Mouse (Mus musculus) CH12.LX (cell line): Measurements from ENCODE around the gene Gm128. TPM values are rescaled to one million over a fixed set of nuclear protein-coding genes. Genes with fewer than 3 reads are reported as not detected.

Source experiments
- DNase-seq: peaks from one replicate; pipeline ENCODE4 v3.0.0-alpha.2; 2013; ENCODE audit errors: extremely low read depth
- H3K27ac ChIP-seq: 2 replicates; pipeline ENCODE4 v1.5.1; 2012; ENCODE audit warnings: low read depth, mild to moderate bottlenecking, control low read depth, moderate library complexity; ENCODE audit not compliant: insufficient read depth
- H3K27me3 ChIP-seq: replicated peaks from 2 replicates; pipeline ENCODE3; 2012; ENCODE audit warnings: inconsistent platforms
- H3K36me3 ChIP-seq, 2 experiments: replicated peaks in 1 of 2; 2 replicates each; pipeline versions ENCODE3 to v1.6.1; 2012; ENCODE audit warnings: inconsistent platforms in 1 of 2, low read length in 1 of 2, mild to moderate bottlenecking in 1 of 2, mixed read lengths in 1 of 2, moderate library complexity in 1 of 2; ENCODE audit not compliant: control insufficient read depth in 1 of 2, insufficient read depth in 1 of 2
- H3K4me1 ChIP-seq, 2 experiments: 2 replicates each; pipeline ENCODE4 v1.6.1; 2012; ENCODE audit warnings: inconsistent platforms in 1 of 2, moderate library complexity in 1 of 2; ENCODE audit not compliant: insufficient read depth in 2 of 2, control insufficient read depth in 1 of 2
- H3K4me2 ChIP-seq: 2 replicates; pipeline ENCODE4 v1.6.1; 2012; ENCODE audit warnings: low read depth, mild to moderate bottlenecking, control low read depth; ENCODE audit not compliant: poor library complexity, insufficient read depth, severe bottlenecking
- H3K4me3 ChIP-seq, 3 experiments: fragments of 150-350 bp in 1 of 3; sonication (generic) in 1 of 3; replicated peaks in 1 of 3; 2 replicates each; pipeline versions ENCODE3 to v1.5.1; 2011 to 2012; ENCODE audit warnings: low read depth in 2 of 3, low read length in 2 of 3, mild to moderate bottlenecking in 2 of 3, moderate library complexity in 2 of 3, control low read depth in 1 of 3, improper control_type of control experiment in 1 of 3, inconsistent platforms in 1 of 3, mixed read lengths in 1 of 3; ENCODE audit not compliant: poor library complexity in 1 of 3
- H3K79me2 ChIP-seq: replicated peaks from 2 replicates; pipeline ENCODE4 v1.6.1; 2012; ENCODE audit warnings: mild to moderate bottlenecking, moderate library complexity; ENCODE audit not compliant: control insufficient read depth, poor library complexity, insufficient read depth, severe bottlenecking; ENCODE audit errors: extremely low read depth
- H3K9ac ChIP-seq: 2 replicates; pipeline ENCODE4 v1.6.1; 2012; ENCODE audit warnings: low read depth, mild to moderate bottlenecking, control low read depth, moderate library complexity; ENCODE audit not compliant: insufficient read depth
- H3K9me3 ChIP-seq: replicated peaks from 2 replicates; pipeline ENCODE3; 2012; ENCODE audit warnings: low read length, inconsistent platforms, mixed read lengths
- CHD2 ChIP-seq: IDR thresholded peaks from 2 replicates; pipeline ENCODE4 v1.6.1; 2011; ENCODE audit warnings: low read length, improper control_type of control experiment
- E2F4 ChIP-seq: IDR thresholded peaks from 2 replicates; pipeline ENCODE4 v1.6.1; 2011; ENCODE audit warnings: low read depth, low read length, improper control_type of control experiment; ENCODE audit not compliant: insufficient replicate concordance
- EP300 ChIP-seq: IDR thresholded peaks from 2 replicates; pipeline ENCODE4 v1.6.1; 2011; ENCODE audit warnings: low read length, improper control_type of control experiment
- ETS1 ChIP-seq: conservative IDR thresholded peaks from 2 replicates; pipeline ENCODE4 v1.6.1; 2012; ENCODE audit warnings: low read depth, mild to moderate bottlenecking, inconsistent platforms, low read length, improper control_type of control experiment, moderate library complexity
- GABPA ChIP-seq: IDR thresholded peaks from 2 replicates; pipeline ENCODE4 v1.6.1; 2012; ENCODE audit warnings: low read depth, low read length, improper control_type of control experiment, inconsistent platforms; ENCODE audit not compliant: insufficient replicate concordance
- HCFC1 ChIP-seq: IDR thresholded peaks from 2 replicates; pipeline ENCODE4 v1.6.1; 2012; ENCODE audit warnings: low read depth, mild to moderate bottlenecking, inconsistent platforms, low read length, improper control_type of control experiment
- JUN ChIP-seq: IDR thresholded peaks from 2 replicates; pipeline ENCODE4 v1.6.1; 2011; ENCODE audit warnings: low read depth, mild to moderate bottlenecking, low read length, improper control_type of control experiment, moderate library complexity; ENCODE audit not compliant: insufficient read depth
- MAX ChIP-seq: IDR thresholded peaks from 2 replicates; pipeline ENCODE4 v1.6.1; 2011; ENCODE audit warnings: low read length, improper control_type of control experiment
- MXI1 ChIP-seq: IDR thresholded peaks from 2 replicates; pipeline ENCODE4 v1.6.1; 2011; ENCODE audit warnings: mild to moderate bottlenecking, low read depth, low read length, improper control_type of control experiment
- NELFE ChIP-seq: IDR thresholded peaks from 2 replicates; pipeline ENCODE4 v1.6.1; 2011; ENCODE audit warnings: low read depth, low read length, improper control_type of control experiment
- POLR2A ChIP-seq: IDR thresholded peaks from 2 replicates; pipeline ENCODE4 v1.6.1; 2011; ENCODE audit warnings: low read depth, mild to moderate bottlenecking, improper control_type of control experiment, low read length
- SIN3A ChIP-seq: IDR thresholded peaks from 2 replicates; pipeline ENCODE4 v1.6.1; 2012; ENCODE audit warnings: low read length, improper control_type of control experiment, inconsistent platforms
- TCF12 ChIP-seq: IDR thresholded peaks from 2 replicates; pipeline ENCODE4 v1.6.1; 2014; ENCODE audit warnings: low read depth, mild to moderate bottlenecking, inconsistent platforms, low read length, improper control_type of control experiment
- USF1 ChIP-seq: IDR thresholded peaks from 2 replicates; pipeline ENCODE4 v1.6.1; 2014; ENCODE audit warnings: low read depth, mild to moderate bottlenecking, inconsistent platforms, low read length, improper control_type of control experiment
- USF2 ChIP-seq: conservative IDR thresholded peaks from 2 replicates; pipeline ENCODE4 v1.6.1; 2011; ENCODE audit warnings: low read depth, low read length, improper control_type of control experiment
- ZMIZ1 ChIP-seq: IDR thresholded peaks from 2 replicates; pipeline ENCODE4 v1.6.1; 2012; ENCODE audit warnings: low read depth, mild to moderate bottlenecking, inconsistent platforms, low read length, improper control_type of control experiment
- ZNF384 ChIP-seq: IDR thresholded peaks from 2 replicates; pipeline ENCODE4 v1.6.1; 2012; ENCODE audit warnings: low read depth, low read length, improper control_type of control experiment, inconsistent platforms
- dilution Hi-C: fragments of 300-500 bp; cut with MboI; formaldehyde crosslinking; loops from 2 replicates; pipeline ENCODE4 v1.14.3; 2020; ENCODE audit warnings: low sequenced_read_pairs; ENCODE audit not compliant: extremely low pct_unique_long_range_greater_than_20kb, extremely low pct_ligation_motif_present
- in situ Hi-C: fragments of 300-500 bp; cut with MboI; formaldehyde crosslinking; loops from 3 replicates; pipeline ENCODE4 v1.14.3; 2019; ENCODE audit warnings: low sequenced_read_pairs, low pct_ligation_motif_present, low pct_unique_long_range_greater_than_20kb, mixed read lengths
- polyA plus RNA-seq: library from polyadenylated mRNA; unstranded; fragments of >175 nt; gene quantifications from 2 replicates; pipeline ENCODE4 v1.2.1, GENCODE M21; 2012; ENCODE audit warnings: low read depth; ENCODE audit not compliant: insufficient read length
- total RNA-seq, 2 experiments: library from RNA; depleted of rRNA; stranded (reverse); fragments of 300-350 nt in 1 of 2; fragments of >200 nt in 1 of 2; gene quantifications; 2 replicates each; pipeline ENCODE4 v1.2.3; 2012 to 2014

The Gm128 gene
- total and polyA plus RNA-seq, 3 experiments = not detected

DNA sequence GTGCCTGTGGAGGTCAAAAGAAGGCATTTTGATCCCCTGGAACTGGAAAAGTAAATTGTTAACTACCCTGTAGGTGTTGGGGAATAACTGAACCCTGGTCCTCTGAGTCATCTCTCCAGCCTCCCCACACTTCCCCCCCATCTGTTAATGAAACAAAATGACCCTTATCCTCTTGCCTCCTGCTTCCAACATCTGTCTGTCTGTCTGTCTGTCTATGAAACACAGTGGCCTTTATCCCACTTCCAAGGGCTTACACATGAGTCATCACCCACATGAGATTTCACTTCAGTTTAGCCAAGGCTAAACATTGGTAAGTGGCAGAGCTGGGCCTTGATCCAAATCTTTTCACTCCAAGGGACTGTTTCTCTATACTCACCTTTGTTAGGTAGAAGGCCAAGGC is 26.5 kb upstream of the Gm128 start:
- Histone ChIP-seq H3K4me1 (peaks cover 0 to 4% of the 10 kb centered on the region in 2 experiments; a peak in 1 of 4 replicates), H3K4me3 (no peak overlapping the region), H3K4me2 (no peak overlapping the region), H3K9ac (no peak overlapping the region), H3K79me2 (no peaks in the 10 kb centered on the region), H3K9me3 (peaks cover 2% of the 10 kb centered on the region), H3K27ac (no peak overlapping the region), H3K36me3 (peaks cover 8 to 58% of the 10 kb centered on the region in 2 experiments), H3K27me3 (no peaks in the 10 kb centered on the region)
- no peak for TF ChIP-seq JUN
- TF ChIP-seq MAX = no peak
- TF ChIP-seq SIN3A = no peak
- no peak for TF ChIP-seq HCFC1
- no peak for TF ChIP-seq CHD2
- no peak for TF ChIP-seq USF1
- no peak for TF ChIP-seq USF2
- no peak for TF ChIP-seq NELFE
- TF ChIP-seq TCF12 = no peak
- TF ChIP-seq EP300 = no peak
- no peak for TF ChIP-seq MXI1
- no peak for TF ChIP-seq E2F4
- no peak for TF ChIP-seq ZMIZ1
- no peak for TF ChIP-seq ZNF384
- TF ChIP-seq GABPA = no peak
- no peak for TF ChIP-seq ETS1
- dilution Hi-C loops = no loop called here
- no peak for DNase-seq
- in situ Hi-C loops = loop anchor here (5.0 kb wide), 1 partner anchor 136 kb away; the partner anchor contains the start of genes Lysmd1 and Scnm1

GRCm38 (mm10) chr3:95266052-95266451 is 24.7 kb upstream of the Gm128 start:
- DNase-seq = no peak
- Histone ChIP-seq H3K4me2 (no peak overlapping the region), H3K9ac (no peak overlapping the region), H3K79me2 (no peaks in the 10 kb centered on the region), H3K27ac (no peak overlapping the region), H3K9me3 (peaks cover 2% of the 10 kb centered on the region), H3K27me3 (no peaks in the 10 kb centered on the region), H3K36me3 (peaks cover 8 to 65% of the 10 kb centered on the region in 2 experiments), H3K4me3 (no peak overlapping the region), H3K4me1 (peaks cover 0 to 11% of the 10 kb centered on the region in 2 experiments; a peak in 1 of 4 replicates)
- in situ Hi-C loops = loop anchor here (5.0 kb wide), 1 partner anchor 134 kb away; the partner anchor contains the start of genes Lysmd1 and Scnm1
- dilution Hi-C loops = no loop called here
- no peak for TF ChIP-seq CHD2
- no peak for TF ChIP-seq POLR2A
